ENCODE assay signal across 10 mouse cellular contexts in genomic region chr2:160620279-160620963, GRCm38 (mm10). TPM values are rescaled to one million over a fixed set of nuclear protein-coding genes. Genes with fewer than 3 reads are reported as not detected.
DNase-seq lines count a peak whose midpoint lies in the region; ATAC-seq lines count a peak whose summit lies in the region.
"Had no signal": no experiment of that assay in that cellular context is flagged by ENCODE, and none has a peak within 500 bp of the region (broad histone marks: within the 10 kb centered on the region; RNA-seq: fewer than 3 reads in every experiment).

No protein-coding gene starts in this region.

- peak overlapping the region; percentile 35; the same call in 1 of the 2 replicates for H3K27ac ChIP-seq in kidney, embryonic 16.5 days (ENCODE audit: low read length)
- H3K27ac ChIP-seq in brown adipose tissue, adult 24 weeks (replicated peaks; ENCODE audit: low read depth, low read length) = peak overlapping the region; percentile 67
- peak overlapping the region; percentile 75 for H3K27ac ChIP-seq in heart, embryonic 16.5 days (ENCODE audit: low read length)
- peak overlapping the region; percentile 80 for H3K27ac ChIP-seq in macrophage

- H3K4me1 ChIP-seq in kidney, embryonic 16.5 days (ENCODE audit: insufficient read depth, low read length) = peaks cover 22% of the 10 kb centered on the region
- peaks cover 14% of the 10 kb centered on the region; the same call in 1 of the 2 replicates for H3K4me1 ChIP-seq in brown adipose tissue, adult 24 weeks (ENCODE audit: control insufficient read depth, insufficient read depth, insufficient read length, low read length)
- H3K4me1 ChIP-seq in heart, embryonic 16.5 days (ENCODE audit: control insufficient read depth, insufficient read depth, low read length) = peaks cover 30% of the 10 kb centered on the region

- no peak for DNase-seq in kidney, adult 9 months
- DNase-seq in MN1 (ENCODE audit: low spot score) = no peak
- no peak for DNase-seq in urinary bladder, adult 18-20 months (ENCODE audit: low spot score in 2 of 2)
- no peak for DNase-seq in left cerebral cortex, adult 18-20 months (ENCODE audit: low spot score in 2 of 2)
- DNase-seq: thymus, adult 2 months had no signal

- H3K36me3 ChIP-seq in kidney, embryonic 16.5 days (ENCODE audit: insufficient read depth, low read length) = no peaks in the 10 kb centered on the region
- no peaks in the 10 kb centered on the region for H3K36me3 ChIP-seq in heart, embryonic 16.5 days (ENCODE audit: control insufficient read depth, insufficient read depth)
- no peaks in the 10 kb centered on the region for H3K36me3 ChIP-seq in macrophage (ENCODE audit: inconsistent target)
- H3K36me3 ChIP-seq: G1E had no signal

- H3K9ac ChIP-seq in kidney, embryonic 16.5 days (replicated peaks; ENCODE audit: low read length) = no peak overlapping the region
- no peak overlapping the region for H3K9ac ChIP-seq in heart, embryonic 16.5 days (ENCODE audit: low read length)

- peaks cover 9% of the 10 kb centered on the region; the same call in 1 of the 2 replicates for H3K79me2 ChIP-seq in macrophage (ENCODE audit: inconsistent target)

- 0 out of 2 replicates have a peak, but pooled peaks cover 6% of the 10 kb centered on the region for H3K9me3 ChIP-seq in kidney, embryonic 16.5 days (ENCODE audit: low read length)
- H3K9me3 ChIP-seq in heart, embryonic 16.5 days (replicated peaks; ENCODE audit: control insufficient read depth, low read length) = no peaks in the 10 kb centered on the region
- H3K9me3 ChIP-seq: G1E had no signal

- 72% methylated on average over 6 of the region's 6 CpGs for WGBS in kidney, embryonic 16.5 days
- WGBS in heart, embryonic 16.5 days = 68% methylated on average over 6 of the region's 6 CpGs
- 55% methylated on average over 6 of the region's 6 CpGs for WGBS in macrophage (ENCODE audit: missing documents)

- H3K27me3 ChIP-seq in kidney, embryonic 16.5 days (ENCODE audit: insufficient read depth, low read length) = no peaks in the 10 kb centered on the region
- H3K27me3 ChIP-seq in heart, embryonic 16.5 days (ENCODE audit: control insufficient read depth, insufficient read depth, low read length) = no peaks in the 10 kb centered on the region

- H3K4me3 ChIP-seq in kidney, embryonic 16.5 days (ENCODE audit: low read length) = no peak overlapping the region
- H3K4me3 ChIP-seq in brown adipose tissue, adult 24 weeks (ENCODE audit: insufficient read depth, low read depth, low read length) = no peak overlapping the region
- H3K4me3 ChIP-seq in heart, embryonic 16.5 days (ENCODE audit: low read length) = no peak overlapping the region
- H3K4me3 ChIP-seq in macrophage (ENCODE audit: inconsistent target) = peak overlapping the region; percentile 0; the same call in 1 of the 2 replicates

- ATAC-seq in kidney, embryonic 16.5 days (ENCODE audit: low FRiP score, low TSS enrichment) = no peak
- no peak for ATAC-seq in heart, embryonic 16.5 days (replicated peaks; ENCODE audit: extremely low read depth, insufficient read depth, low FRiP score)

- H3K4me2 ChIP-seq in kidney, embryonic 16.5 days (replicated peaks; ENCODE audit: low read depth, low read length) = no peak overlapping the region; the same call in 1 of the 2 replicates
- H3K4me2 ChIP-seq in heart, embryonic 16.5 days (ENCODE audit: low read depth, low read length) = peak overlapping the region; percentile 5

RNA-seq across cellular contexts. Expression of gene Top1, which starts 25.3 kb away (rescaled TPM):
- polyA plus RNA-seq in kidney, embryonic 16.5 days (2015; fragmentation: Nextera tagmentation; extraction: Ambion mirVana) = 67.7 and 89.9 TPM in 2 replicates
- 32.9 and 44.3 TPM in 2 replicates for polyA plus RNA-seq in brown adipose tissue, adult 24 weeks (2012; ENCODE audit: insufficient read depth, insufficient read length, missing spikeins)
- 44.3 and 48.7 TPM in 2 replicates for polyA plus RNA-seq in heart, embryonic 16.5 days (2015; fragmentation: Nextera tagmentation; extraction: Ambion mirVana)
- total RNA-seq in macrophage (2018; cell fraction: chromatin; rRNA removed) = 1,000 to 10,000 TPM in 5 of 26 experiments, 100 to 1,000 TPM in 21; 163 to 2,320 (median 324) TPM
- total RNA-seq in macrophage (2018; cell fraction: cytosol; rRNA removed) = 100 to 1,000 TPM in 5 of 26 experiments, 10 to 100 TPM in 21; 48.6 to 258 (median 67.5) TPM
- total RNA-seq in macrophage (2018; cell fraction: nucleus; rRNA removed) = 100 to 1,000 TPM in 23 of 26 experiments, 10 to 100 TPM in 3; 82.9 to 919 (median 169) TPM
- polyA plus RNA-seq in macrophage (2018) = 52.3 to 148 TPM (median 103 TPM) in 3 replicates
- total RNA-seq in left cerebral cortex, adult 18-20 months (2021) = 10 to 100 TPM; 75.2 to 78.7 TPM
